Mouse (Mus musculus) kidney, adult 9 months (tissue): Measurements from ENCODE around the gene Gadd45a.
"Not testable (repeated sequence)": the region's sequence is repeated elsewhere in the genome, so short reads cannot be mapped to it uniquely, and the experiment has no call there.

Experiments
- DNase-seq: peaks from one replicate; pipeline ENCODE4 v3.0.0; 2022

The Gadd45a gene

GRCm38 (mm10) chr6:67048052-67048691 is 10.9 kb upstream of the Gadd45a start:
- no peak for DNase-seq

GRCm38 (mm10) chr6:67046937-67047336 is 9.7 kb upstream of the Gadd45a start:
- DNase-seq: no peak

- no peak for DNase-seq
These were observed 8.2 kb upstream of the Gadd45a start for GRCm38 (mm10) chr6:67045424-67045823.

GRCm38 (mm10) chr6:67040904-67041410 is 3.7 kb upstream of the Gadd45a start:
- no peak for DNase-seq

GRCm38 (mm10) chr6:67038964-67039363 is 1.7 kb upstream of the Gadd45a start:
- no peak for DNase-seq

GRCm38 (mm10) chr6:67036356-67036811 is 873 bp downstream of the Gadd45a start:
- DNase-seq: peak; percentile 94

GRCm38 (mm10) chr6:67035388-67036299 is 1.6 kb downstream of the Gadd45a start:
- DNase-seq: peak; percentile 75

- no peak for DNase-seq
These were observed 2.7 kb downstream of the Gadd45a start for GRCm38 (mm10) chr6:67034331-67035130.

GRCm38 (mm10) chr6:67033604-67034003 is 3.7 kb downstream of the Gadd45a start:
- DNase-seq: no peak

GRCm38 (mm10) chr6:67032972-67033371 is 4.3 kb downstream of the Gadd45a start:
- DNase-seq: not testable (repeated sequence)

- DNase-seq: not testable (repeated sequence)
These were observed 4.7 kb downstream of the Gadd45a start for GRCm38 (mm10) chr6:67032551-67032950.

- no peak for DNase-seq
These were observed 6.4 kb downstream of the Gadd45a start for GRCm38 (mm10) chr6:67030846-67031245.

- no peak for DNase-seq
These were observed 6.8 kb downstream of the Gadd45a start for GRCm38 (mm10) chr6:67030416-67030815.

- DNase-seq: no peak
These were observed 7.3 kb downstream of the Gadd45a start for GRCm38 (mm10) chr6:67029987-67030386.

GRCm38 (mm10) chr6:67029312-67029950 is 7.8 kb downstream of the Gadd45a start:
- peak; percentile 65 for DNase-seq

GRCm38 (mm10) chr6:67027438-67028142 is 9.7 kb downstream of the Gadd45a start:
- peak; percentile 61 for DNase-seq

GRCm38 (mm10) chr6:67026661-67027060 is 10.6 kb downstream of the Gadd45a start:
- DNase-seq: peak; percentile 75

GRCm38 (mm10) chr6:67023729-67024128 is 13.5 kb downstream of the Gadd45a start:
- DNase-seq: no peak

GRCm38 (mm10) chr6:67021308-67021707 is 15.9 kb downstream of the Gadd45a start:
- DNase-seq: no peak

GRCm38 (mm10) chr6:67019001-67019400 is 18.3 kb downstream of the Gadd45a start:
- not testable (repeated sequence) for DNase-seq

GRCm38 (mm10) chr6:67018365-67018764 is 18.9 kb downstream of the Gadd45a start:
- no peak for DNase-seq
